Mouse (Mus musculus) kidney, postnatal 0 days (tissue): ENCODE measurements around the gene Pgam2. TPM values are rescaled to one million over a fixed set of nuclear protein-coding genes. Genes with fewer than 3 reads are reported as not detected.

Experiments
- ATAC-seq: fragments of 200-750 bp; cut with Nextera tagmentation; replicated peaks from 2 replicates; pipeline ENCODE4 v1.8.0; 2017; ENCODE audit warnings: low read depth, moderate number of reproducible peaks, moderate TSS enrichment, moderate library complexity; ENCODE audit not compliant: low FRiP score
- DNase-seq: peaks from one replicate; pipeline ENCODE4 v3.0.0-alpha.2; 2016; ENCODE audit warnings: low spot score
- H3K27ac ChIP-seq: fragments of 300-500 bp; sonication (generic); 2 replicates; pipeline ENCODE4 v1.5.1; 2014; ENCODE audit warnings: mild to moderate bottlenecking
- H3K27me3 ChIP-seq: fragments of 300-500 bp; sonication (generic); 2 replicates; pipeline ENCODE4 v1.6.1; 2014; ENCODE audit warnings: low read length, mixed read lengths; ENCODE audit not compliant: insufficient read depth
- H3K36me3 ChIP-seq: fragments of 300-500 bp; sonication (generic); 2 replicates; pipeline ENCODE4 v1.6.1; 2014; ENCODE audit warnings: low read length, mixed read lengths; ENCODE audit not compliant: insufficient read depth
- H3K4me1 ChIP-seq: fragments of 300-500 bp; sonication (generic); replicated peaks from 2 replicates; pipeline ENCODE4 v1.6.1; 2014; ENCODE audit warnings: antibody characterized with exemption, low read length, mixed read lengths; ENCODE audit not compliant: insufficient read depth
- H3K4me2 ChIP-seq: fragments of 300-500 bp; sonication (generic); 2 replicates; pipeline ENCODE4 v1.6.1; 2014; ENCODE audit warnings: mild to moderate bottlenecking, low read length, moderate library complexity, mixed read lengths
- H3K4me3 ChIP-seq: fragments of 300-500 bp; sonication (generic); replicated peaks from 2 replicates; pipeline ENCODE4 v1.5.1; 2014; ENCODE audit warnings: low read depth, low read length
- H3K9ac ChIP-seq: fragments of 300-500 bp; sonication (generic); 2 replicates; pipeline ENCODE4 v1.6.1; 2014; ENCODE audit warnings: low read depth, low read length
- H3K9me3 ChIP-seq: fragments of 300-500 bp; sonication (generic); replicated peaks from 2 replicates; pipeline ENCODE4 v1.6.1; 2016; ENCODE audit warnings: low read length, inconsistent platforms, mixed read lengths
- CTCF ChIP-seq: IDR thresholded peaks from 2 replicates; pipeline ENCODE4 v1.5.1; 2016; ENCODE audit warnings: antibody characterized with exemption, low read depth, mild to moderate bottlenecking, moderate library complexity
- WGBS: fragments of 180-500 bp; shearing (Covaris S2); extraction: QIAGEN DNeasy Blood & Tissue Kit; methylation state at CpG from one replicate; pipeline ENCODE4 v1.1.7; 2014; 5-methylcytosine and 5-hydroxymethylcytosine counted together
- polyA plus RNA-seq: library from polyadenylated mRNA; unstranded; fragments of >200 nt; fragmentation: Nextera tagmentation; extraction: Ambion mirVana; gene quantifications from 2 replicates; pipeline ENCODE4 v1.2.1, GENCODE M21; 2015

Pgam2 gene
- polyA plus RNA-seq, 1 experiment from 2014 or later: 111 TPM

- no peaks in the 10 kb centered on the region for H3K9me3 ChIP-seq
- H3K4me3 ChIP-seq: no peak overlapping the region
- H3K36me3 ChIP-seq: peaks cover 22% of the 10 kb centered on the region
- H3K4me2 ChIP-seq: no peak overlapping the region
- no peak for ATAC-seq
- H3K27ac ChIP-seq: no peak overlapping the region
- WGBS: 63% methylated on average over 12 of the region's 12 CpGs
- TF ChIP-seq CTCF: no peak
- no peak for DNase-seq
- no peaks in the 10 kb centered on the region for H3K27me3 ChIP-seq
- H3K9ac ChIP-seq: no peak overlapping the region
- H3K4me1 ChIP-seq: 0 out of 2 replicates have a peak, but pooled peaks cover 3% of the 10 kb centered on the region
Observed at GRCm38 (mm10) chr11:5802005-5802404, 1.5 kb downstream of the Pgam2 start.

GRCm38 (mm10) chr11:5801511-5801910 lies 2.0 kb downstream of the Pgam2 start:
- no peaks in the 10 kb centered on the region for H3K27me3 ChIP-seq
- 0 out of 2 replicates have a peak, but pooled peaks cover 3% of the 10 kb centered on the region for H3K4me1 ChIP-seq
- DNase-seq (no peak), ATAC-seq (no peak)
- peaks cover 27% of the 10 kb centered on the region for H3K36me3 ChIP-seq
- TF ChIP-seq CTCF: no peak
- H3K27ac ChIP-seq: no peak overlapping the region
- H3K9ac ChIP-seq: no peak overlapping the region
- H3K4me3 ChIP-seq: no peak overlapping the region
- no peaks in the 10 kb centered on the region for H3K9me3 ChIP-seq
- no peak overlapping the region for H3K4me2 ChIP-seq
- 95% methylated on average over 16 of the region's 16 CpGs for WGBS

GRCm38 (mm10) chr11:5799621-5800490 lies 3.7 kb downstream of the Pgam2 start:
- no peak for TF ChIP-seq CTCF
- Histone ChIP-seq H3K36me3 (peaks cover 42% of the 10 kb centered on the region), H3K4me3 (no peak overlapping the region), H3K9me3 (no peaks in the 10 kb centered on the region), H3K4me2 (no peak overlapping the region), H3K27me3 (no peaks in the 10 kb centered on the region), H3K9ac (no peak overlapping the region), H3K4me1 (0 out of 2 replicates have a peak, but pooled peaks cover 3% of the 10 kb centered on the region), H3K27ac (no peak overlapping the region)
- DNase-seq (no peak), ATAC-seq (no peak)
- 75% methylated on average over 17 of the region's 17 CpGs for WGBS

DNA sequence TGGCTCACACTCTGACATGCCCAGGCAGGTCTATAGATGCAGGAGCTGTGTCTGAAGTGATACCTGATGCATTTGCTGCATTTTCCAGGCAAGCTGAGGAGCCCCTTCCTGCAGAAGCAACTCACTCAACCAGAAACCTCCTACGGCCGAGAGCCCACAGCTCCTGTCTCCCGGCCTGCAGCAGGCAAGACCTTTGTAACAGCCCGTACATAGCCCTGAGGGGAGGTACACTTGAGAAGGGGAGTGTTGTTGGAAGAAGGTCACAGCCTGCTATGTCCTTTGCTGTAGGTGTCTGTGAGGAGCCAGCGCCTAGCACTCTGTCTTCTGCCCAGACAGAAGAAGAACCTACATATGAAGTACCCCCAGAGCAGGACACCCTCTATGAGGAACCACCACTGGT lies 5.6 kb downstream of the Pgam2 start:
- no peaks in the 10 kb centered on the region for H3K9me3 ChIP-seq
- no peak overlapping the region for H3K9ac ChIP-seq
- TF ChIP-seq CTCF: no peak
- H3K4me1 ChIP-seq: 0 out of 2 replicates have a peak, but pooled peaks cover 3% of the 10 kb centered on the region
- H3K27me3 ChIP-seq: no peaks in the 10 kb centered on the region
- no peak for ATAC-seq
- H3K4me3 ChIP-seq: no peak overlapping the region
- peak overlapping the region; percentile 19; the same call in 1 of the 2 replicates for H3K27ac ChIP-seq
- DNase-seq: no peak
- peaks cover 58% of the 10 kb centered on the region for H3K36me3 ChIP-seq
- H3K4me2 ChIP-seq: no peak overlapping the region
- WGBS: 70% methylated on average over 5 of the region's 5 CpGs

- no peak for TF ChIP-seq CTCF
- Histone ChIP-seq H3K4me3 (no peak overlapping the region), H3K27ac (no peak overlapping the region), H3K9me3 (no peaks in the 10 kb centered on the region), H3K4me2 (no peak overlapping the region), H3K9ac (no peak overlapping the region), H3K27me3 (no peaks in the 10 kb centered on the region), H3K36me3 (peaks cover 62% of the 10 kb centered on the region), H3K4me1 (0 out of 2 replicates have a peak, but pooled peaks cover 3% of the 10 kb centered on the region)
- no peak for ATAC-seq
- 70% methylated on average over 11 of the region's 11 CpGs for WGBS
- no peak for DNase-seq
Observed at GRCm38 (mm10) chr11:5797371-5797770, 6.2 kb downstream of the Pgam2 start.

GRCm38 (mm10) chr11:5796939-5797338 lies 6.6 kb downstream of the Pgam2 start:
- Histone ChIP-seq H3K4me3 (no peak overlapping the region), H3K4me1 (0 out of 2 replicates have a peak, but pooled peaks cover under 1% of the 10 kb centered on the region), H3K36me3 (peaks cover 66% of the 10 kb centered on the region), H3K27me3 (no peaks in the 10 kb centered on the region), H3K27ac (no peak overlapping the region), H3K9ac (no peak overlapping the region), H3K9me3 (no peaks in the 10 kb centered on the region), H3K4me2 (no peak overlapping the region)
- ATAC-seq (no peak), DNase-seq (no peak)
- no peak for TF ChIP-seq CTCF
- WGBS: 79% methylated on average over 15 of the region's 15 CpGs
